Comparison of ENCODE assay signal across 9 mouse cellular contexts in genomic region chr11:102604777-102605552, GRCm38 (mm10). TPM values are rescaled to one million over a fixed set of nuclear protein-coding genes. Genes with fewer than 3 reads are reported as not detected.
A peak's percentile ranks its signal among the peaks of the same experiment; 100 is the strongest.
DNase-seq lines count a peak whose midpoint lies in the region; ATAC-seq and TF ChIP-seq lines count a peak whose summit lies in the region.
"Had no signal": no experiment of that assay in that cellular context is flagged by ENCODE, and none has a peak within 500 bp of the region (broad histone marks: within the 10 kb centered on the region; RNA-seq: fewer than 3 reads in every experiment).

No protein-coding gene starts in this region.

- peak overlapping the region; percentile 86 for H3K4me2 ChIP-seq in midbrain, embryonic 12.5 days (replicated peaks)

- H3K9me3 ChIP-seq in G1E (replicated peaks) = peaks cover 16% of the 10 kb centered on the region
- H3K9me3 ChIP-seq in erythroblast, embryonic 14.5 days (ENCODE audit: control insufficient read depth, low read length) = peaks cover 15% of the 10 kb centered on the region; the same call in 1 of the 2 replicates
- no peaks in the 10 kb centered on the region for H3K9me3 ChIP-seq in midbrain, embryonic 12.5 days

- peak; percentile 3 for DNase-seq in CD4-positive, CD25-positive, alpha-beta regulatory T cell, adult 2 months (ENCODE audit: low read depth, low spot score)
- DNase-seq in G1E (ENCODE audit: low spot score) = no peak
- DNase-seq in heart, postnatal 14 days = peak; percentile 46 to 53
- DNase-seq in left cerebral cortex, adult 2 months (ENCODE audit: extremely low spot score in 1 of 2, low spot score in 2 of 2) = peak; percentile 38 to 44

- intact Hi-C loops in heart, postnatal 14 days (cut with DNase I) = loop anchor here (5.0 kb wide), 2 partner anchors 33 to 37 kb away; no protein-coding TSS in a partner anchor
- intact Hi-C loops in left cerebral cortex, adult 2 months (cut with DNase I) = loop anchor here (2.0 kb wide), 1 partner anchor 26 kb away; the partner anchor contains the start of gene Gm11627

- TF ChIP-seq POLR2A in testis, adult 2 months (IDR thresholded peaks at IDR 0.05; ENCODE audit: control insufficient read depth, low read depth, low read length) = no peak

- no peaks in the 10 kb centered on the region for H3K36me3 ChIP-seq in G1E (replicated peaks)
- H3K36me3 ChIP-seq in erythroblast, embryonic 14.5 days (ENCODE audit: control insufficient read depth) = no peaks in the 10 kb centered on the region
- no peaks in the 10 kb centered on the region for H3K36me3 ChIP-seq in midbrain, embryonic 12.5 days
- H3K36me3 ChIP-seq in testis, adult 2 months (ENCODE audit: control insufficient read depth, insufficient read depth, low read length) = no peaks in the 10 kb centered on the region

- H3K27me3 ChIP-seq in G1E (ENCODE audit: insufficient read depth, low read length) = peaks cover 35% of the 10 kb centered on the region
- H3K27me3 ChIP-seq in erythroblast, embryonic 14.5 days (ENCODE audit: control insufficient read depth) = peaks cover 90% of the 10 kb centered on the region
- peaks cover 18% of the 10 kb centered on the region for H3K27me3 ChIP-seq in midbrain, embryonic 12.5 days
- peaks cover 5% of the 10 kb centered on the region; the same call in 1 of the 2 replicates for H3K27me3 ChIP-seq in testis, adult 2 months (ENCODE audit: control insufficient read depth, insufficient read depth, low read length)

- WGBS in midbrain, embryonic 12.5 days = under 1% methylated on average over 72 of the region's 74 CpGs

- H3K27ac ChIP-seq in left cerebral cortex, adult 2 months = peak overlapping the region; percentile 4; the same call in 1 of the 2 replicates
- H3K27ac ChIP-seq in midbrain, embryonic 12.5 days (replicated peaks) = peak overlapping the region; percentile 99
- no peak overlapping the region for H3K27ac ChIP-seq in testis, adult 2 months (ENCODE audit: control insufficient read depth, insufficient read depth, low read depth, low read length)

- ATAC-seq in CD4-positive, CD25-positive, alpha-beta regulatory T cell, adult 4 months = no peak
- ATAC-seq in G1E (ENCODE audit: extremely low read depth, insufficient number of reproducible peaks, low FRiP score, poor library complexity, severe bottlenecking) = no peak
- peak; percentile 41 for ATAC-seq in midbrain, embryonic 12.5 days (ENCODE audit: low FRiP score, low read depth)

- TF ChIP-seq CTCF in G1E (IDR thresholded peaks at IDR 0.05; ENCODE audit: low read depth, low read length) = no peak
- TF ChIP-seq CTCF in left cerebral cortex, adult 2 months (IDR thresholded peaks at IDR 0.05) = peak; percentile 23
- no peak for TF ChIP-seq CTCF in testis, adult 2 months (IDR thresholded peaks at IDR 0.05; ENCODE audit: control insufficient read depth, insufficient read depth, insufficient replicate concordance, low read depth, low read length)

- H3K9ac ChIP-seq in midbrain, embryonic 12.5 days (replicated peaks) = peak overlapping the region; percentile 97

- H3K4me3 ChIP-seq in G1E (ENCODE audit: low read depth, low read length) = peak overlapping the region; percentile 2; the same call in 1 of the 2 replicates
- peak overlapping the region; percentile 26 for H3K4me3 ChIP-seq in erythroblast, embryonic 14.5 days (replicated peaks)
- peak overlapping the region; percentile 47 for H3K4me3 ChIP-seq in left cerebral cortex, adult 2 months
- H3K4me3 ChIP-seq in midbrain, embryonic 12.5 days = peak overlapping the region; percentile 88
- peak overlapping the region; percentile 72 for H3K4me3 ChIP-seq in testis, adult 2 months (ENCODE audit: control insufficient read depth, low read depth, low read length)

- H3K4me1 ChIP-seq in G1E (ENCODE audit: insufficient read depth, low read depth, low read length) = no peaks in the 10 kb centered on the region; the same call in 1 of the 2 replicates
- H3K4me1 ChIP-seq in erythroblast, embryonic 14.5 days (ENCODE audit: control insufficient read depth) = no peaks in the 10 kb centered on the region
- H3K4me1 ChIP-seq in midbrain, embryonic 12.5 days = peaks cover 38% of the 10 kb centered on the region
- H3K4me1 ChIP-seq in testis, adult 2 months (ENCODE audit: control insufficient read depth, insufficient read depth, low read length) = peaks cover 25% of the 10 kb centered on the region

RNA-seq across cellular contexts. Expression of gene Fzd2, which starts 0.8 kb away (rescaled TPM):
- not detected for polyA plus RNA-seq in CD4-positive, CD25-positive, alpha-beta regulatory T cell, adult 4 months (2017; shearing (Covaris generic))
- not detected in 2 replicates for total RNA-seq in G1E (2014; fragmentation: Nextera tagmentation)
- 0.06 TPM in 1 of 2 replicates, not detected in the other for total RNA-seq in G1E (2017)
- 0.02 TPM in 1 of 2 replicates, not detected in the other for polyA plus RNA-seq in G1E (2012)
- polyA plus RNA-seq in erythroblast, embryonic 14.5 days (2012) = 0.03 TPM in 1 of 2 replicates, not detected in the other
- 1 to 10 TPM; 5.6 to 7.3 TPM for total RNA-seq in heart, postnatal 14 days (2021)
- total RNA-seq in left cerebral cortex, adult 2 months (2021) = 10 to 100 TPM; 10.9 to 11.7 TPM
- polyA plus RNA-seq in midbrain, embryonic 12.5 days (2016; fragmentation: Nextera tagmentation; extraction: Ambion mirVana) = 34.7 and 37.9 TPM in 2 replicates
- 1.1 and 2.0 TPM in 2 replicates for polyA plus RNA-seq in testis, adult 2 months (2012; rRNA removed)

RNA-seq across cellular contexts. Expression of gene Gm11627, which starts 25.7 kb away (rescaled TPM):
- polyA plus RNA-seq in CD4-positive, CD25-positive, alpha-beta regulatory T cell, adult 4 months (2017; shearing (Covaris generic)) = not detected
- not detected in 2 replicates for total RNA-seq in G1E (2014; fragmentation: Nextera tagmentation)
- total RNA-seq in G1E (2017) = not detected in 2 replicates
- polyA plus RNA-seq in G1E (2012) = not detected in 2 replicates
- not detected in 2 replicates for polyA plus RNA-seq in erythroblast, embryonic 14.5 days (2012)
- 1 to 10 TPM in 1 of 2 experiments, under 1 TPM in 1; 0.69 to 1.8 TPM for total RNA-seq in heart, postnatal 14 days (2021)
- 1 to 10 TPM; 4.8 to 5.0 TPM for total RNA-seq in left cerebral cortex, adult 2 months (2021)
- 8.3 and 10.5 TPM in 2 replicates for polyA plus RNA-seq in midbrain, embryonic 12.5 days (2016; fragmentation: Nextera tagmentation; extraction: Ambion mirVana)
- polyA plus RNA-seq in testis, adult 2 months (2012; rRNA removed) = 0.40 and 0.51 TPM in 2 replicates

RNA-seq across cellular contexts. Expression of gene Gpatch8, which starts 48.8 kb away (rescaled TPM):
- polyA plus RNA-seq in CD4-positive, CD25-positive, alpha-beta regulatory T cell, adult 4 months (2017; shearing (Covaris generic)) = 10 to 100 TPM; 64.2 to 75.8 TPM
- total RNA-seq in G1E (2014; fragmentation: Nextera tagmentation) (52.1 and 69.2 TPM in 2 replicates), G1E (2017) (22.3 and 26.0 TPM in 2 replicates)
- polyA plus RNA-seq in G1E (2012) = 12.1 and 16.1 TPM in 2 replicates
- polyA plus RNA-seq in erythroblast, embryonic 14.5 days (2012) = 1.1 and 1.4 TPM in 2 replicates
- total RNA-seq in heart, postnatal 14 days (2021) = 10 to 100 TPM; 24.7 to 25.7 TPM
- 10 to 100 TPM; 57.1 to 60.5 TPM for total RNA-seq in left cerebral cortex, adult 2 months (2021)
- 72.0 and 78.5 TPM in 2 replicates for polyA plus RNA-seq in midbrain, embryonic 12.5 days (2016; fragmentation: Nextera tagmentation; extraction: Ambion mirVana)
- 15.4 and 16.7 TPM in 2 replicates for polyA plus RNA-seq in testis, adult 2 months (2012; rRNA removed)

RNA-seq across cellular contexts. Expression of gene Meioc, which starts 58.6 kb away (rescaled TPM):
- polyA plus RNA-seq in CD4-positive, CD25-positive, alpha-beta regulatory T cell, adult 4 months (2017; shearing (Covaris generic)) = under 1 TPM in 1 of 2 experiments, not detected in 1; 0.16 TPM
- total RNA-seq in G1E (2014; fragmentation: Nextera tagmentation) (not detected in 2 replicates), G1E (2017) (0.05 TPM in 1 of 2 replicates, not detected in the other)
- not detected in 2 replicates for polyA plus RNA-seq in G1E (2012)
- polyA plus RNA-seq in erythroblast, embryonic 14.5 days (2012) = not detected in 2 replicates
- total RNA-seq in heart, postnatal 14 days (2021) = not detected
- not detected for total RNA-seq in left cerebral cortex, adult 2 months (2021)
- 0.31 and 0.47 TPM in 2 replicates for polyA plus RNA-seq in midbrain, embryonic 12.5 days (2016; fragmentation: Nextera tagmentation; extraction: Ambion mirVana)
- 36.1 and 38.8 TPM in 2 replicates for polyA plus RNA-seq in testis, adult 2 months (2012; rRNA removed)
- total RNA-seq: gastrocnemius, adult 8-10 months had no signal

Comparison
In these comparisons a context has a peak if more than half of its experiments do, and no peak if none do; other contexts are left out.
1. H3K4me3 ChIP-seq: peak in every context shown above with its lines; median percentile 88 in midbrain, embryonic 12.5 days; 72 in testis, adult 2 months; 47 in left cerebral cortex, adult 2 months; 26 in erythroblast, embryonic 14.5 days; 2 in G1E.
2. RNA of gene Fzd2, which starts 0.8 kb away (polyA plus RNA-seq): 34.7 to 37.9 TPM in midbrain, embryonic 12.5 days; 1.1 to 2.0 TPM in testis, adult 2 months, not detected in CD4-positive, CD25-positive, alpha-beta regulatory T cell, adult 4 months, 0.02 TPM in G1E and 0.03 TPM in erythroblast, embryonic 14.5 days; every median in the first group is over 10 times any median in the second.